Mouse (Mus musculus): Measurements from ENCODE around the gene Rbm15b.

Rbm15b gene

GRCm38 (mm10) chr9:106885901-106886731 is 1.1 kb downstream of the Rbm15b start:
- intact Hi-C loops (cut with DNase I), result loop anchor here (2.0 to 5.0 kb wide), 2 partner anchors 63 to 209 kb away; no protein-coding TSS in a partner anchor

GRCm38 (mm10) chr9:106884996-106885900 is 2.0 kb downstream of the Rbm15b start:
- intact Hi-C loops (cut with DNase I), result loop anchor here (5.0 kb wide), 1 partner anchor 208 kb away; no protein-coding TSS in a partner anchor

GRCm38 (mm10) chr9:106884306-106884705 is 2.9 kb downstream of the Rbm15b start:
- intact Hi-C loops (cut with DNase I), result no loop called here

- intact Hi-C loops (cut with DNase I), result no loop called here
Observed at GRCm38 (mm10) chr9:106883085-106883484, 4.1 kb downstream of the Rbm15b start.

- intact Hi-C loops (cut with DNase I), result no loop called here
Observed at GRCm38 (mm10) chr9:106882176-106882575, 5.1 kb downstream of the Rbm15b start.

- intact Hi-C loops (cut with DNase I), result no loop called here
Observed at GRCm38 (mm10) chr9:106881071-106881755, 6.0 kb downstream of the Rbm15b start.

GRCm38 (mm10) chr9:106879471-106879870 is 7.8 kb downstream of the Rbm15b start:
- intact Hi-C loops (cut with DNase I), result no loop called here

GRCm38 (mm10) chr9:106876666-106877065 is 10.6 kb downstream of the Rbm15b start:
- intact Hi-C loops (cut with DNase I), result no loop called here

GRCm38 (mm10) chr9:106874216-106874615 is 13.0 kb downstream of the Rbm15b start:
- intact Hi-C loops (cut with DNase I), result no loop called here

GRCm38 (mm10) chr9:106858036-106858435 is 29.2 kb downstream of the Rbm15b start:
- intact Hi-C loops (cut with DNase I), result no loop called here

- intact Hi-C loops (cut with DNase I), result no loop called here
Observed at GRCm38 (mm10) chr9:106856664-106857063, 30.6 kb downstream of the Rbm15b start.

- intact Hi-C loops (cut with DNase I), result no loop called here
Observed at GRCm38 (mm10) chr9:106842800-106843199, 44.4 kb downstream of the Rbm15b start.

- intact Hi-C loops (cut with DNase I), result no loop called here
Observed at GRCm38 (mm10) chr9:106840569-106840968, 46.7 kb downstream of the Rbm15b start.

All from adrenal gland (tissue).